Mouse (Mus musculus) intestine, embryonic 15.5 days (tissue): ENCODE results near the gene Slc7a1. TPM values are rescaled to one million over a fixed set of nuclear protein-coding genes. Genes with fewer than 3 reads are reported as not detected.
"Not testable (repeated sequence)": the region's sequence is repeated elsewhere in the genome, so short reads cannot be mapped to it uniquely, and the experiment has no call there.

ENCODE experiments used
- ATAC-seq: fragments of 200-750 bp; cut with Nextera tagmentation; 2 replicates; pipeline ENCODE4 v1.8.0; 2017; ENCODE audit warnings: moderate TSS enrichment, moderate library complexity
- H3K27ac ChIP-seq: fragments of 300-500 bp; sonication (generic); 2 replicates; pipeline ENCODE4 v1.5.1; 2015; ENCODE audit warnings: mild to moderate bottlenecking, inconsistent platforms
- H3K27me3 ChIP-seq: fragments of 300-500 bp; sonication (generic); replicated peaks from 2 replicates; pipeline ENCODE4 v1.6.1; 2015; ENCODE audit warnings: inconsistent platforms
- H3K36me3 ChIP-seq: fragments of 300-500 bp; sonication (generic); 2 replicates; pipeline ENCODE4 v1.6.1; 2015; ENCODE audit warnings: inconsistent platforms
- H3K4me1 ChIP-seq: fragments of 300-500 bp; sonication (generic); replicated peaks from 2 replicates; pipeline ENCODE4 v1.6.1; 2015; ENCODE audit warnings: inconsistent platforms
- H3K4me2 ChIP-seq: fragments of 300-500 bp; sonication (generic); replicated peaks from 2 replicates; pipeline ENCODE4 v1.6.1; 2015; ENCODE audit warnings: mild to moderate bottlenecking, inconsistent platforms
- H3K4me3 ChIP-seq: fragments of 300-500 bp; sonication (generic); replicated peaks from 2 replicates; pipeline ENCODE4 v1.5.1; 2015; ENCODE audit warnings: inconsistent platforms
- H3K9ac ChIP-seq: fragments of 300-500 bp; sonication (generic); 2 replicates; pipeline ENCODE4 v1.6.1; 2015; ENCODE audit warnings: inconsistent platforms
- H3K9me3 ChIP-seq: fragments of 300-500 bp; sonication (generic); 2 replicates; pipeline ENCODE4 v1.6.1; 2016; ENCODE audit warnings: inconsistent platforms
- WGBS: fragments of 180-500 bp; shearing (Covaris S2); methylation state at CpG from one replicate; pipeline ENCODE4 v1.1.7; 2015; 5-methylcytosine and 5-hydroxymethylcytosine counted together
- polyA plus RNA-seq: library from polyadenylated mRNA; unstranded; fragments of >200 nt; fragmentation: Nextera tagmentation; extraction: Ambion mirVana; gene quantifications from 2 replicates; pipeline ENCODE4 v1.2.1, GENCODE M21; 2015

Slc7a1 gene
- polyA plus RNA-seq, 1 experiment from 2014 or later, result 28.8 TPM

DNA sequence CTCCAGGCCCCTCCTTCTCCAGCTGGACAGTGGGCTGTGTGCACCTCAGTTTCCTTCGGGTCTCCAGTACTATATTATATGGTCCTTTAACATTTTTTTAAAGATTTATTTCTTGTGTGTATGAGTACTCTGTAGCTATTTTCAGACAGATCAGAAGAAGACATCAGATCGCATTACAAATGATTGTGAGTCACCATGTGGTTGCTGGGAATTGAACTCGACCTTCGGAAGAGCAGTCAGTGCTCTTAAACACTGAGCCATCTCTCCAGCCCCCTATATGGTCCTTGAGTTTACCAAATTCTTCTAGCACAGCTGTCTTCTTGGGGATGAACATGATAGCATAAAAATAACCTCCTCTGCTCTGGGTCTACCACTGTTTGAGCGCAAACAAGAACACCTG lies 60.6 kb downstream of the Slc7a1 start:
- no peak overlapping the region for H3K27ac ChIP-seq
- no peak for ATAC-seq
- 88% methylated on average over 5 of the region's 5 CpGs for WGBS

DNA sequence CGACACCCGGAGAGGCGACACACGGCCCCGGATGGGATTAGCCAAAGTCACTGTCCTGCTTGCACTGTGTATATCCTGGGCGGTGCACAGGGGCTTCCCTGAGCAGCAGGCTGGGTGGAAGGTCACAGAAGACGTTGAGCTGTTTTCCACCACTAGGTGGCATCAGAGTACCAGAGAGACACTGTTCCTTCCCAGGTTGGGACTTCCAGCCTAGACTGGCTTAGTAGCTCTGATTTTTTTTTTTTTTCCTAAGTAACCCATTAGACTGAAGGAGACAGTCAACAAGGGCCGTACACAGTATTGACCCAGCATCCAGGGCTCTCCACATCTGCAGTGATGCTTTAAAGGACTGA lies 67.1 kb downstream of the Slc7a1 start:
- H3K4me1 ChIP-seq, result no peaks in the 10 kb centered on the region
- peak; percentile 71 for ATAC-seq
- H3K9ac ChIP-seq, result no peak overlapping the region
- H3K9me3 ChIP-seq, result no peaks in the 10 kb centered on the region
- H3K4me3 ChIP-seq, result no peak overlapping the region
- H3K27ac ChIP-seq, result no peak overlapping the region
- H3K27me3 ChIP-seq, result no peaks in the 10 kb centered on the region
- WGBS, result 27% methylated on average over 8 of the region's 8 CpGs
- no peak overlapping the region for H3K4me2 ChIP-seq
- H3K36me3 ChIP-seq, result peaks cover 5% of the 10 kb centered on the region; the same call in 1 of the 2 replicates

More for the DNA sequence above, 60.6 kb downstream of the Slc7a1 start:
- Histone ChIP-seq H3K36me3 (0 out of 2 replicates have a peak, but pooled peaks cover 1% of the 10 kb centered on the region), H3K9ac (no peak overlapping the region), H3K4me2 (no peak overlapping the region), H3K4me1 (peaks cover 9% of the 10 kb centered on the region; the same call in 1 of the 2 replicates), H3K27me3 (no peaks in the 10 kb centered on the region), H3K9me3 (no peaks in the 10 kb centered on the region), H3K4me3 (no peak overlapping the region)

GRCm38 (mm10) chr5:148331926-148332621 lies 67.6 kb downstream of the Slc7a1 start:
- Histone ChIP-seq H3K9me3 (no peaks in the 10 kb centered on the region), H3K4me3 (no peak overlapping the region), H3K4me2 (no peak overlapping the region), H3K9ac (no peak overlapping the region), H3K4me1 (no peaks in the 10 kb centered on the region), H3K27ac (no peak overlapping the region), H3K27me3 (no peaks in the 10 kb centered on the region), H3K36me3 (peaks cover 5% of the 10 kb centered on the region; the same call in 1 of the 2 replicates)
- WGBS, result 86% methylated on average over 18 of the region's 18 CpGs
- 0 out of 2 replicates have a peak, but pooled peaks have one; percentile 3 for ATAC-seq

GRCm38 (mm10) chr5:148331229-148331776 lies 68.4 kb downstream of the Slc7a1 start:
- Histone ChIP-seq H3K27ac (no peak overlapping the region), H3K27me3 (no peaks in the 10 kb centered on the region), H3K4me3 (no peak overlapping the region), H3K4me2 (no peak overlapping the region), H3K36me3 (peaks cover 5% of the 10 kb centered on the region; the same call in 1 of the 2 replicates), H3K4me1 (no peaks in the 10 kb centered on the region), H3K9ac (no peak overlapping the region), H3K9me3 (no peaks in the 10 kb centered on the region)
- 74% methylated on average over 11 of the region's 11 CpGs for WGBS
- ATAC-seq, result no peak

DNA sequence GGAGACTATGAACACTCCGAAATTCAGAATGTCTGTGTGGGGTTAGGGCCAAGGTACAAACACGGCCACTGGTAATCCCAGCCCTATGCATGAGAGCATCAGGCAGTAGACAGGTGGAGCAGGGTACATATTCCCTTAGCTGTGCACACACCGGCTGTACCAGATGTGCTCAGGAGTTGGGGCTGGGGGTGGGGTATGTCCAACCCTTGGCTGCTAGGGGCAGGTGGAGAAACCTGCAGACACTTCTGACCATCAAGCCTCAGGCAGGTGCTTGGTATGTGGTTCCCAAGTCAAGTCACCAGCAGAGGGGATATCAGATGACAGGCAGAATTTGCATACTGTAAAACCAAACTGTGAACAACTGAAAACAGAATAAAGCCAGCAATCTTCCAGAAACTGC lies 70.7 kb downstream of the Slc7a1 start:
- WGBS, result 87% methylated on average over 3 of the region's 3 CpGs
- ATAC-seq, result no peak

DNA sequence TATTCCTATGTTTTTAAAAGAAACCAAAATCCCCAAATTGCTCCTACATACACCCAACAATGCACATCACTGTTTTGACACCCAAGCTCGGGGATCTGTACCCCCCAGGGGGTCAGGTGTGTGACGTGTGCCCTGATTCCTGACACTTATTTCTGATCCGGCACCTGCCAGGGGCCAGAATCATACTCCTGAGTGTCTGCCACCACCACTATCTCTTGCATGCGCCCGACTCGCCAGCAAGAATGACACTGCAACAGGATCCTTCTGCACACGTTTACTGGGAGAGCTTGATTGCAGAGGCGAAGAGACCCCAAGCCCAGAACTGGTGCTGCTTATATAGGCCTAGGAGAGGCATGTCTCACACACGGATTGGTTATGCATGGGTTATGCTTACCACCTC lies 73.4 kb downstream of the Slc7a1 start:
- 95% methylated on average over 9 of the region's 9 CpGs for WGBS
- not testable (repeated sequence) for H3K4me3 ChIP-seq, H3K9me3 ChIP-seq, H3K36me3 ChIP-seq, H3K9ac ChIP-seq, H3K27me3 ChIP-seq, ATAC-seq, H3K4me2 ChIP-seq, H3K4me1 ChIP-seq, H3K27ac ChIP-seq

More for the DNA sequence above, 70.7 kb downstream of the Slc7a1 start:
- Histone ChIP-seq H3K9ac (no peak overlapping the region), H3K27me3 (no peaks in the 10 kb centered on the region), H3K27ac (no peak overlapping the region), H3K4me1 (no peaks in the 10 kb centered on the region), H3K4me2 (no peak overlapping the region), H3K36me3 (peaks cover 5% of the 10 kb centered on the region; the same call in 1 of the 2 replicates), H3K4me3 (no peak overlapping the region), H3K9me3 (no peaks in the 10 kb centered on the region)

DNA sequence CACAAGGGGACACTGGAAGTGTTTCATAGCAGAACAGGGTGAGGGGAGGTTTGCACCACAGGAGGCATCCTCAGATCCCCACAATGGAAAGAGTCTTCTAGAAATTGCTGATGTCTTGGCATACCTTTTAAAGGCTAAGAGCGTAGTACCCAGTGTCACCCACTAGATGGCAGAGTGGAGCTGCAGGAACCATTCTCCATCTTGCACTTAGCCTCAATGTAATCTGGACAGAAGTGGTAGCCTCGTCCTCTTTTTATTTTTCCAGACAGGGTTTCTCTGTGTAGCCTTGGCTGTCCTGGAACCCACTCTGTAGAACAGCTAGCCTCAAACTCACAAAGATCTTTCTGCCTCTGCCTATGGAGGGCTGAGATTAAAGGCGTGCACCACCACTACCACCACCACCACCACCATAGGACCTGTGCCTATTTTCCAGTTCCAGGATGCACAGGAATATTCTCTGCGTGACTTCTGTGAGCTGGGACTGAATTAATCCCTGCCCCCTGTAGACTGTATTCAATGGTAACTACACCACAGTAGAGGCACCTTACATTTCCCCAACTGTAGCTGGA lies 74.3 kb downstream of the Slc7a1 start:
- Histone ChIP-seq H3K4me1 (no peaks in the 10 kb centered on the region), H3K27me3 (no peaks in the 10 kb centered on the region), H3K4me2 (no peak overlapping the region), H3K27ac (no peak overlapping the region), H3K36me3 (no peaks in the 10 kb centered on the region), H3K9ac (no peak overlapping the region), H3K4me3 (no peak overlapping the region), H3K9me3 (no peaks in the 10 kb centered on the region)
- peak; percentile 49; the same call in 1 of the 2 replicates for ATAC-seq
- WGBS, result 50% methylated on average over 4 of the region's 4 CpGs

DNA sequence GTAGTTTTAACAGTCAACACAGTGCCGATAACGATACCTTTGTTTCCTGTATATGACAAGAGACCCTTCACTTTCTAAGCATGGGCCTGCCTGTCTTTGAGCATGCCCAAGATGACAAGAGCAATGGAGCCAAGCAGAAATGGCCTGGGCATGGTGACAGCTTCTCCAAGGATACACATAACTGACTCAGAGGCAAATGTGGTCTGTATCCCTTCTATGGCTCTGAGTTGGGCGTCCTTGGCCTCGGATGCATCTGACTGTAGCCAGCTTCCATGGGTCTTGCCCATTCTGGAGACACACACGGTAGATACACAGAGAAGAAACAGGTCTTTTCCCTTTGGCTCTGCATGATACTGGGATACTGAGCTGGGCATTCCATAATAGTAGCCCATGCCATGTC lies 84.8 kb downstream of the Slc7a1 start:
- no peak overlapping the region for H3K4me2 ChIP-seq
- H3K9ac ChIP-seq, result no peak overlapping the region
- H3K9me3 ChIP-seq, result no peaks in the 10 kb centered on the region
- H3K27ac ChIP-seq, result no peak overlapping the region
- H3K4me3 ChIP-seq, result no peak overlapping the region
- H3K27me3 ChIP-seq, result no peaks in the 10 kb centered on the region
- no peak for ATAC-seq
- WGBS, result 95% methylated on average over 5 of the region's 5 CpGs
- H3K4me1 ChIP-seq, result no peaks in the 10 kb centered on the region
- no peaks in the 10 kb centered on the region for H3K36me3 ChIP-seq

DNA sequence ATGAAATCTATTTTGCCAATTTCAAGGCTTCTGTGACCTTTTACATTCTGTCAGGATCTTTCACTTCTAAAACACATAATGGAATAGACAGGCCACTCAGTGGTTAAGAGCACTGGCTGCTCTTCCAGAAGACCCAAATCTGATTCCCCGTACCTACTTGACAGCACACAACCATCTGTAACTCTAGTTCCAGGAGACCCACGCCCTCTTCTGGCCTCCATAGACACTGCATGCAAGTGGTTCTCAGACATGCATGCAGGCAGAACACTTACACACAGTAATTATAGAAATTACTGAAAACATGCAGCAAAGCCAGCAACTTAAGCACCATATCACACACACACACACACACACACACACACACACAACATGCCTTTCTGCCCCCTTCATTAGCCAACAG lies 87.3 kb downstream of the Slc7a1 start:
- Histone ChIP-seq H3K4me3 (no peak overlapping the region), H3K9me3 (no peaks in the 10 kb centered on the region), H3K27me3 (no peaks in the 10 kb centered on the region), H3K27ac (no peak overlapping the region), H3K4me2 (no peak overlapping the region), H3K9ac (no peak overlapping the region), H3K4me1 (no peaks in the 10 kb centered on the region), H3K36me3 (no peaks in the 10 kb centered on the region)
- ATAC-seq, result no peak
- WGBS, result 53% methylated on average over 2 of the region's 2 CpGs

DNA sequence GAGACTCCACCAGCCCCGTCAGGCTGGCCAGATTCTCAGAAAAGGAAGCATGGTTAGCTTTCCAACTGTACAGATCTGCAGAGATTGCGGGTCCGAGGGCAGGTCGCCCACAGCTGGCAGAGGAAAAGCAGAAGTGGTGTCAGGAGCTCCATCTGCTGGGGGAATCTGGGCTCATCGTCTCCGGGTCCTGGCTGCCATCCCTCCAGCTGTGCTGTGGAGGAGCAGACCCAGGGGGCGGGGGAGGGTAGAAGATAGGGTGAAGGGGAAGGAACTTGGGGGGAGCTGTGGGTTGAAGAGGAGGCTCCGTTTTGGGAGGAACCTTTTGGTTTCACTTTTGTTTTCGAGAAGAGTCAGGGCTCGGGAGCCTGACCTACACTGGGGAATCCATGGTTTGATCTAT lies 88.9 kb downstream of the Slc7a1 start:
- H3K36me3 ChIP-seq, result no peaks in the 10 kb centered on the region
- no peaks in the 10 kb centered on the region for H3K4me1 ChIP-seq
- no peak overlapping the region for H3K27ac ChIP-seq
- H3K27me3 ChIP-seq, result no peaks in the 10 kb centered on the region
- 0 out of 2 replicates have a peak overlapping the region, but pooled peaks have one; percentile 4 for H3K4me3 ChIP-seq
- 67% methylated on average over 10 of the region's 10 CpGs for WGBS
- no peaks in the 10 kb centered on the region for H3K9me3 ChIP-seq
- H3K4me2 ChIP-seq, result 0 out of 2 replicates have a peak overlapping the region, but pooled peaks have one; percentile 9
- no peak overlapping the region for H3K9ac ChIP-seq
- ATAC-seq, result peak; percentile 23; the same call in 1 of the 2 replicates

- H3K27me3 ChIP-seq, result no peaks in the 10 kb centered on the region
- 91% methylated on average over 2 of the region's 2 CpGs for WGBS
- ATAC-seq, result no peak
- no peak overlapping the region for H3K27ac ChIP-seq
- H3K4me1 ChIP-seq, result no peaks in the 10 kb centered on the region
- H3K4me3 ChIP-seq, result no peak overlapping the region
- no peak overlapping the region for H3K9ac ChIP-seq
- no peak overlapping the region for H3K4me2 ChIP-seq
- no peaks in the 10 kb centered on the region; the same call in 1 of the 2 replicates for H3K36me3 ChIP-seq
- H3K9me3 ChIP-seq, result no peaks in the 10 kb centered on the region
These were observed 95.6 kb downstream of the Slc7a1 start for GRCm38 (mm10) chr5:148304112-148304511.

DNA sequence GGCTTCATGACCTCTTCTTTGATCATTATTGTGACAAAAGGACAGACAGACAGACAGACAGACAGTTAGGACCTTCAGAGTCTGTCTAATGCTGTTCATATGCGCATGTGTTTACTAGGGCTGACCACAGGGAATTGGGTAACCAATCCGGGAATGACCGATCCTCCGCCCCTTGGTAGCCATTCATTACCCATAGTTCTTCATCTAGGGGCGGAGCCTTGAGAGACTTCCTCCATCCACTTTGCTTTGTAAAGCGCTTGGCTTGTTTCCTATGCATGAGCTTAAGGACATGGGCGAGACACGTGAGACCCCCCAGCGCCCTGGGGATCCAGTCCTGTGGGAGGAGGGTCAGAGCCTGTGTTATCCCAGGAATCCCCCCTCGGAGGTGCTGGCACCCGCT lies 96.7 kb downstream of the Slc7a1 start:
- 84% methylated on average over 11 of the region's 11 CpGs for WGBS
- H3K27me3 ChIP-seq, result no peaks in the 10 kb centered on the region
- ATAC-seq, result no peak; the same call in 1 of the 2 replicates
- no peaks in the 10 kb centered on the region for H3K9me3 ChIP-seq
- no peaks in the 10 kb centered on the region; the same call in 1 of the 2 replicates for H3K36me3 ChIP-seq
- 0 out of 2 replicates have a peak overlapping the region, but pooled peaks have one; percentile 11 for H3K4me3 ChIP-seq
- H3K27ac ChIP-seq, result no peak overlapping the region
- H3K9ac ChIP-seq, result no peak overlapping the region
- no peaks in the 10 kb centered on the region for H3K4me1 ChIP-seq
- no peak overlapping the region for H3K4me2 ChIP-seq
